Mouse (Mus musculus): ENCODE data around the gene Pard3. TPM values are rescaled to one million over a fixed set of nuclear protein-coding genes. Genes with fewer than 3 reads are reported as not detected.

Pard3 gene
- polyA plus RNA-seq, 1 experiment = 11.3 TPM

- TF ChIP-seq CTCF (IDR thresholded peaks at IDR 0.05; ENCODE audit: extremely low read depth, insufficient read depth, low read length) (no peak), POLR2A (IDR thresholded peaks at IDR 0.05; ENCODE audit: extremely low read depth, insufficient read depth, low read length) (no peak)
- H3K4me3 ChIP-seq (ENCODE audit: insufficient read depth, low read length) = no peak overlapping the region
- H3K4me1 ChIP-seq (ENCODE audit: control insufficient read depth, insufficient read depth, low read length) = no peaks in the 10 kb centered on the region
- no peak overlapping the region for H3K27ac ChIP-seq (ENCODE audit: insufficient read depth, low read length)
Measured at GRCm38 (mm10) chr8:127280299-127280974, 216.7 kb downstream of the Pard3 start.

GRCm38 (mm10) chr8:127281035-127281434 lies 217.3 kb downstream of the Pard3 start:
- Histone ChIP-seq H3K27ac (ENCODE audit: insufficient read depth, low read length) (no peak overlapping the region), H3K4me1 (ENCODE audit: control insufficient read depth, insufficient read depth, low read length) (no peaks in the 10 kb centered on the region), H3K4me3 (ENCODE audit: insufficient read depth, low read length) (no peak overlapping the region)
- TF ChIP-seq CTCF (IDR thresholded peaks at IDR 0.05; ENCODE audit: extremely low read depth, insufficient read depth, low read length) (no peak), POLR2A (IDR thresholded peaks at IDR 0.05; ENCODE audit: extremely low read depth, insufficient read depth, low read length) (no peak)

- Histone ChIP-seq H3K4me3 (ENCODE audit: insufficient read depth, low read length) (no peak overlapping the region), H3K27ac (ENCODE audit: insufficient read depth, low read length) (no peak overlapping the region), H3K4me1 (ENCODE audit: control insufficient read depth, insufficient read depth, low read length) (no peaks in the 10 kb centered on the region)
- no peak for TF ChIP-seq POLR2A (IDR thresholded peaks at IDR 0.05; ENCODE audit: extremely low read depth, insufficient read depth, low read length)
- peak; percentile 19; the same call in 1 of the 2 replicates for TF ChIP-seq CTCF (IDR thresholded peaks at IDR 0.05; ENCODE audit: extremely low read depth, insufficient read depth, low read length)
Measured at GRCm38 (mm10) chr8:127284462-127285216, 220.9 kb downstream of the Pard3 start.

- Histone ChIP-seq H3K4me3 (ENCODE audit: insufficient read depth, low read length) (no peak overlapping the region), H3K27ac (ENCODE audit: insufficient read depth, low read length) (no peak overlapping the region), H3K4me1 (ENCODE audit: control insufficient read depth, insufficient read depth, low read length) (no peaks in the 10 kb centered on the region)
- no peak for TF ChIP-seq CTCF (IDR thresholded peaks at IDR 0.05; ENCODE audit: extremely low read depth, insufficient read depth, low read length)
- TF ChIP-seq POLR2A (IDR thresholded peaks at IDR 0.05; ENCODE audit: extremely low read depth, insufficient read depth, low read length) = no peak
Measured at GRCm38 (mm10) chr8:127287816-127288215, 224.1 kb downstream of the Pard3 start.

- Histone ChIP-seq H3K27ac (ENCODE audit: insufficient read depth, low read length) (no peak overlapping the region), H3K4me3 (ENCODE audit: insufficient read depth, low read length) (no peak overlapping the region), H3K4me1 (ENCODE audit: control insufficient read depth, insufficient read depth, low read length) (no peaks in the 10 kb centered on the region)
- no peak for TF ChIP-seq CTCF (IDR thresholded peaks at IDR 0.05; ENCODE audit: extremely low read depth, insufficient read depth, low read length)
- no peak for TF ChIP-seq POLR2A (IDR thresholded peaks at IDR 0.05; ENCODE audit: extremely low read depth, insufficient read depth, low read length)
Measured at GRCm38 (mm10) chr8:127292307-127292706, 228.6 kb downstream of the Pard3 start.

- no peak overlapping the region for H3K27ac ChIP-seq (ENCODE audit: insufficient read depth, low read length)
- H3K4me3 ChIP-seq (ENCODE audit: insufficient read depth, low read length) = no peak overlapping the region
- TF ChIP-seq CTCF (IDR thresholded peaks at IDR 0.05; ENCODE audit: extremely low read depth, insufficient read depth, low read length) (no peak), POLR2A (IDR thresholded peaks at IDR 0.05; ENCODE audit: extremely low read depth, insufficient read depth, low read length) (no peak)
- no peaks in the 10 kb centered on the region for H3K4me1 ChIP-seq (ENCODE audit: control insufficient read depth, insufficient read depth, low read length)
Measured at GRCm38 (mm10) chr8:127293025-127293729, 229.5 kb downstream of the Pard3 start.

GRCm38 (mm10) chr8:127294061-127294460 lies 230.4 kb downstream of the Pard3 start:
- no peak overlapping the region for H3K27ac ChIP-seq (ENCODE audit: insufficient read depth, low read length)
- TF ChIP-seq POLR2A (IDR thresholded peaks at IDR 0.05; ENCODE audit: extremely low read depth, insufficient read depth, low read length) (no peak), CTCF (IDR thresholded peaks at IDR 0.05; ENCODE audit: extremely low read depth, insufficient read depth, low read length) (no peak)

GRCm38 (mm10) chr8:127295848-127296247 lies 232.2 kb downstream of the Pard3 start:
- Histone ChIP-seq H3K4me1 (ENCODE audit: control insufficient read depth, insufficient read depth, low read length) (no peaks in the 10 kb centered on the region), H3K27ac (ENCODE audit: insufficient read depth, low read length) (no peak overlapping the region), H3K4me3 (ENCODE audit: insufficient read depth, low read length) (no peak overlapping the region)
- TF ChIP-seq CTCF (IDR thresholded peaks at IDR 0.05; ENCODE audit: extremely low read depth, insufficient read depth, low read length) (no peak), POLR2A (IDR thresholded peaks at IDR 0.05; ENCODE audit: extremely low read depth, insufficient read depth, low read length) (no peak)

More at GRCm38 (mm10) chr8:127294061-127294460, 230.4 kb downstream of the Pard3 start:
- Histone ChIP-seq H3K4me3 (ENCODE audit: insufficient read depth, low read length) (no peak overlapping the region), H3K4me1 (ENCODE audit: control insufficient read depth, insufficient read depth, low read length) (no peaks in the 10 kb centered on the region)

- Histone ChIP-seq H3K27ac (ENCODE audit: insufficient read depth, low read length) (no peak overlapping the region), H3K4me1 (ENCODE audit: control insufficient read depth, insufficient read depth, low read length) (no peaks in the 10 kb centered on the region; the same call in 1 of the 2 replicates), H3K4me3 (ENCODE audit: insufficient read depth, low read length) (no peak overlapping the region)
- TF ChIP-seq POLR2A (IDR thresholded peaks at IDR 0.05; ENCODE audit: extremely low read depth, insufficient read depth, low read length) (no peak), CTCF (IDR thresholded peaks at IDR 0.05; ENCODE audit: extremely low read depth, insufficient read depth, low read length) (no peak)
Measured at GRCm38 (mm10) chr8:127300493-127300892, 236.8 kb downstream of the Pard3 start.
